Comparison of ENCODE assay signal across 30 mouse cellular contexts in the genomic region with DNA sequence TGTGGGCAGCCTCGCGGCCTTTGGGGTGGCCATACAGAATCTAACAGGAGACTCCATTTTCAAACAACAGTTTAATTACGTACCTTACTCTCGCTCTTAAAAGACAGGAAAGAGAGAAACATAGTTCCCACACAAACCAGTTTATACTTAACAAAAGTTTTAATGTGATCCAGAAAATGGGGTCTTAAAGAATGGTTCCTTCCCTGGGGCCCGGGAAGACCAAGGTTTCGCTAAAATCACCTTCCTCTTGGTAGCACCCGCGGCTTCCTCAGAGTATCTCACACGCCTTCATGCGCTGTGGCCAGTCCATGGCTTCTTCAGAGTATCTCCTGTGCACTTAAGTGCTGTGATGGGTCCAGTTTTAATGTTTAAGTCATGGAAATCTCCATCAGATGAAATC. TPM values are rescaled to one million over a fixed set of nuclear protein-coding genes. Genes with fewer than 3 reads are reported as not detected.
"Had no signal": no experiment of that assay in that cellular context is flagged by ENCODE, and none has a peak within 500 bp of the region (broad histone marks: within the 10 kb centered on the region; RNA-seq: fewer than 3 reads in every experiment).

No protein-coding gene starts in this region.

- DNase-seq: liver; liver, embryonic 13.5 days; liver, postnatal 0 days; lung, adult 18-20 months; lung, adult 2 months; lung, postnatal 14 days; lung, postnatal 36 days; lung, postnatal 4 days; midbrain, embryonic 14.5 days had no signal

- H3K27ac ChIP-seq: left cerebral cortex, adult 2 months; limb, embryonic 10.5 days; limb, embryonic 12.5 days; limb, embryonic 13.5 days; limb, embryonic 15.5 days; liver, embryonic 12.5 days; liver, embryonic 13.5 days; liver, embryonic 14.5 days; liver, embryonic 15.5 days; lung, embryonic 15.5 days; macrophage; midbrain, embryonic 10.5 days; midbrain, embryonic 12.5 days; midbrain, embryonic 13.5 days; neural tube, embryonic 12.5 days had no signal

- H3K9ac ChIP-seq: limb, embryonic 12.5 days; limb, embryonic 13.5 days; limb, embryonic 15.5 days; liver, embryonic 12.5 days; liver, embryonic 13.5 days; liver, embryonic 14.5 days; liver, embryonic 15.5 days; liver, postnatal 0 days; lung, embryonic 14.5 days; lung, embryonic 15.5 days; midbrain, embryonic 12.5 days; midbrain, embryonic 13.5 days; neural tube, embryonic 12.5 days had no signal

- H3K4me3 ChIP-seq: left cerebral cortex, adult 2 months; limb, embryonic 10.5 days; limb, embryonic 12.5 days; limb, embryonic 13.5 days; limb, embryonic 15.5 days; liver, embryonic 12.5 days; liver, embryonic 13.5 days; liver, embryonic 15.5 days; lung, embryonic 15.5 days; megakaryocyte, embryonic 14.5 days; midbrain, embryonic 10.5 days; midbrain, embryonic 12.5 days; midbrain, embryonic 13.5 days; myocyte; neural tube, embryonic 12.5 days had no signal

- H3K36me3 ChIP-seq: limb, embryonic 10.5 days; limb, embryonic 12.5 days; limb, embryonic 13.5 days; limb, embryonic 15.5 days; liver, embryonic 12.5 days; liver, embryonic 13.5 days; liver, embryonic 15.5 days; lung, embryonic 15.5 days; midbrain, embryonic 10.5 days; midbrain, embryonic 12.5 days; midbrain, embryonic 13.5 days; neural tube, embryonic 12.5 days had no signal

- H3K4me1 ChIP-seq: limb, embryonic 13.5 days; limb, embryonic 15.5 days; liver, embryonic 12.5 days; liver, embryonic 13.5 days; liver, embryonic 15.5 days; lung, embryonic 15.5 days; megakaryocyte, embryonic 14.5 days; midbrain, embryonic 12.5 days; midbrain, embryonic 13.5 days; neural tube, embryonic 12.5 days had no signal

- H3K27me3 ChIP-seq: limb, embryonic 15.5 days; liver, embryonic 12.5 days; liver, embryonic 13.5 days; liver, embryonic 15.5 days; lung, embryonic 15.5 days; megakaryocyte, embryonic 14.5 days; neural tube, embryonic 12.5 days had no signal

- ATAC-seq: liver, embryonic 12.5 days; liver, postnatal 0 days; lung, postnatal 0 days; midbrain, embryonic 13.5 days; midbrain, embryonic 16.5 days had no signal

- H3K4me2 ChIP-seq: limb, embryonic 12.5 days; limb, embryonic 13.5 days; limb, embryonic 15.5 days; liver, embryonic 11.5 days; liver, embryonic 12.5 days; liver, embryonic 13.5 days; liver, embryonic 15.5 days; lung, embryonic 14.5 days; lung, embryonic 15.5 days; midbrain, embryonic 12.5 days; midbrain, embryonic 13.5 days; neural tube, embryonic 12.5 days had no signal

- H3K9me3 ChIP-seq: limb, embryonic 10.5 days; limb, embryonic 15.5 days; liver, embryonic 13.5 days; liver, embryonic 15.5 days; lung, embryonic 15.5 days; neural tube, embryonic 12.5 days had no signal

RNA-seq across cellular contexts. Expression of gene Gm12689, which starts 48.5 kb away (rescaled TPM):
- polyA plus RNA-seq: liver, embryonic 11.5 days; lung, embryonic 15.5 days; midbrain, embryonic 10.5 days; neural tube, embryonic 11.5 days had no signal
